Mouse (Mus musculus) myocyte (in vitro differentiated cells): ENCODE measurements around the gene Kncn.

Source experiments
- CEBPB ChIP-seq: IDR thresholded peaks from 2 replicates; pipeline ENCODE4 v1.6.1; 2011; ENCODE audit warnings: mild to moderate bottlenecking, moderate library complexity; ENCODE audit not compliant: poor library complexity, insufficient read depth, severe bottlenecking
- E2F4 ChIP-seq: IDR thresholded peaks from one replicate; pipeline ENCODE4 v1.6.1; 2011; ENCODE audit warnings: mild to moderate bottlenecking, control low read depth, moderate library complexity; ENCODE audit not compliant: insufficient read depth
- MAX ChIP-seq: IDR thresholded peaks from one replicate; pipeline ENCODE4 v1.6.1; 2011; ENCODE audit warnings: low read depth, mild to moderate bottlenecking, control low read depth
- MYOD1 ChIP-seq, 3 experiments: IDR thresholded peaks; one replicate each; pipeline ENCODE4 v1.6.1; 2011; ENCODE audit warnings: control low read depth in 2 of 3, low read depth in 2 of 3, mild to moderate bottlenecking in 2 of 3, moderate library complexity in 1 of 3; ENCODE audit not compliant: insufficient read length in 2 of 3, control insufficient read depth in 1 of 3
- MYOG ChIP-seq, 3 experiments: IDR thresholded peaks; one replicate each; pipeline ENCODE4 v1.6.1; 2011; ENCODE audit warnings: control low read depth in 2 of 3, low read depth in 2 of 3, mild to moderate bottlenecking in 2 of 3; ENCODE audit not compliant: insufficient read length in 2 of 3, control insufficient read depth in 1 of 3, insufficient read depth in 1 of 3
- POLR2A ChIP-seq: IDR thresholded peaks from one replicate; pipeline ENCODE4 v1.6.1; 2011; ENCODE audit warnings: low read depth, mild to moderate bottlenecking, control low read depth, moderate library complexity; ENCODE audit not compliant: insufficient read length
- POLR2AphosphoS2 ChIP-seq: IDR thresholded peaks from one replicate; pipeline ENCODE4 v1.6.1; 2011; ENCODE audit warnings: low read depth, control low read depth; ENCODE audit not compliant: insufficient read length
- REST ChIP-seq: IDR thresholded peaks from one replicate; pipeline ENCODE4 v1.6.1; 2011; ENCODE audit warnings: mild to moderate bottlenecking, control low read depth, moderate library complexity; ENCODE audit not compliant: insufficient read depth, insufficient read length
- TCF12 ChIP-seq: IDR thresholded peaks from one replicate; pipeline ENCODE4 v1.6.1; 2011; ENCODE audit warnings: mild to moderate bottlenecking, control low read depth; ENCODE audit not compliant: poor library complexity, insufficient read depth, severe bottlenecking
- TCF3 ChIP-seq: IDR thresholded peaks from one replicate; pipeline ENCODE4 v1.6.1; 2011; ENCODE audit warnings: low read depth, control low read depth; ENCODE audit not compliant: insufficient read length
- USF1 ChIP-seq: IDR thresholded peaks from one replicate; pipeline ENCODE4 v1.6.1; 2011; ENCODE audit warnings: low read depth, mild to moderate bottlenecking, control low read depth, moderate library complexity

DNA sequence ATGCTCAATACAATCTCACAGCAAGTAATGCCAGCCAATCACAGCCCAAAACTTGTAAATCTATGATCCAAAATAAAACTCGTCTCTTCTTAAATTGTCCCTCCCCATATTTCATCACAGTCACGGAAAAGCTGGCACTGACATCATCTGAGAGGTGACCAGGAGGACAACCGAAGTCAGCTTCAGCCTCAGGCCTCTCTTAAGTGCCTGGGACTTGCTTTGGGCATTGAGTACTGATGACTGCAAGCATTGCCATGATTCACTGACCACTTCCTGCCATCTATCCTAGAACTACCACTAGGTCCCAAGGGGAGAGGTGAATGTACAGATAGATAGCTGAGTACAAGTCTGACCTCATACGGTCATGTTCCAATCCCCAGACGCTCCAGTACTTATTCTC is 38.5 kb downstream of the Kncn start:
- no peak for TF ChIP-seq REST
- TF ChIP-seq POLR2A: no peak
- no peak for TF ChIP-seq MYOG (IDR thresholded peaks at IDR 0.05; ENCODE audit: control insufficient read depth in 1 of 3, insufficient read depth in 1 of 3, insufficient read length in 2 of 3, low read depth in 2 of 3)
- TF ChIP-seq TCF12: no peak
- TF ChIP-seq E2F4: no peak
- TF ChIP-seq POLR2AphosphoS2: no peak
- no peak for TF ChIP-seq MAX
- no peak for TF ChIP-seq USF1
- TF ChIP-seq TCF3: no peak
- peak; percentile 51; the same call in 1 of the 2 replicates for TF ChIP-seq CEBPB
- no peak for TF ChIP-seq MYOD1 (IDR thresholded peaks at IDR 0.05; ENCODE audit: control insufficient read depth in 1 of 3, insufficient read length in 2 of 3, low read depth in 2 of 3)
